Mouse (Mus musculus): ENCODE measurements around the gene Efna1. TPM values are rescaled to one million over a fixed set of nuclear protein-coding genes. Genes with fewer than 3 reads are reported as not detected.

Efna1 gene
- total and polyA plus RNA-seq, 3 experiments: 0.05 TPM; not detected in 2

DNA sequence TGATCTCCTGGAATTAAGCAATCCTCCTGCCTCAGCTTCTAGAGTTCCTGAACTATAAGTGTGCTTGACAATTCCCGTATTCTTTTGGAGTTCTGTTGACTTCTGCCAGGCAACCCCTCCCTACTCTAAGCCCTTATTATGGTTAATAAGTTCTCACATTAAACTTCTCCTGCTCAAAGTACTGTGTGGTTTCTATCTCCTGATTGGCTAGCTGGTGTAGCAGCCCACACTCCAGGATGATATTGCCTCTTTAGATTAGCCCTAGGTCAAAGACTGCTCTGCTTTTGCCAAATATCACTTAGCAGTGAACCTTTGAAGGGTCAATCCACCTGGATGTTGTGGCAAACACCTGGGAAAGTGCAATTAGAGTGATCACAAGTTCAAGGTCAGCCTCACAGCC is 19.1 kb upstream of the Efna1 start:
- no peak for TF ChIP-seq TAL1 (conservative IDR thresholded peaks at IDR 0.05; ENCODE audit: low read depth, low read length)
- no peak for TF ChIP-seq CTCF (IDR thresholded peaks at IDR 0.05; ENCODE audit: low read depth, low read length)
- no peak for TF ChIP-seq GATA1 (IDR thresholded peaks at IDR 0.05; ENCODE audit: borderline replicate concordance, low read length)
- TF ChIP-seq POLR2AphosphoS5 (IDR thresholded peaks at IDR 0.05; ENCODE audit: insufficient replicate concordance, low read depth, low read length): no peak
- Histone ChIP-seq H3K4me1 (ENCODE audit: insufficient read depth, low read depth, low read length) (no peaks in the 10 kb centered on the region), H3K36me3 (replicated peaks) (no peaks in the 10 kb centered on the region), H3K27me3 (ENCODE audit: insufficient read depth, low read length) (peaks cover 41% of the 10 kb centered on the region), H3K4me3 (ENCODE audit: low read depth, low read length) (no peak overlapping the region), H3K9me3 (replicated peaks) (no peaks in the 10 kb centered on the region)
- DNase-seq (ENCODE audit: low spot score) (no peak), ATAC-seq (ENCODE audit: extremely low read depth, insufficient number of reproducible peaks, low FRiP score, poor library complexity, severe bottlenecking) (no peak)

DNA sequence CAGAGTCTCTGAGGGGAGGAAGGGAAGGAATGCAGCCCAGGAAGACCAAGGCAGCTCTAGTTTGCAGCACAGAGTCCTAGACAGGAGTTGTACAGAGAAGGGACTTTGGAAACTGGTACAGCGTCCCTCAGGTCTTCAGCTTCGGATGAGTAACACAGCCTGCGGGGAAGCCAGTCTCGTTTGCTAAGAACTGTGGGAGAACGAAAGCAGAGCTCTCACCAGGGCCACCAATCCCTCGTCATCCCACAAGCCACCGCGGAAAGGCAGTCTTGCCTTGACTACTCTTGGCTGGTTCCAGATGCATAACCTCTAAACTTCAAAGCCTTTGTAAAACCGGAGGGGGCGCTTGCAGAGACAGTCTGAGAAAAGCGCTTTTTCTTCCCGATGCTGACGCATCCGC is 18.6 kb upstream of the Efna1 start:
- TF ChIP-seq CTCF (IDR thresholded peaks at IDR 0.05; ENCODE audit: low read depth, low read length) (no peak), GATA1 (IDR thresholded peaks at IDR 0.05; ENCODE audit: borderline replicate concordance, low read length) (no peak), GATA2 (IDR thresholded peaks at IDR 0.05; ENCODE audit: borderline replicate concordance, low read depth, low read length) (no peak), POLR2AphosphoS5 (IDR thresholded peaks at IDR 0.05; ENCODE audit: insufficient replicate concordance, low read depth, low read length) (no peak), TAL1 (conservative IDR thresholded peaks at IDR 0.05; ENCODE audit: low read depth, low read length) (no peak)
- H3K4me3 ChIP-seq (ENCODE audit: low read depth, low read length): no peak overlapping the region
- no peaks in the 10 kb centered on the region for H3K9me3 ChIP-seq (replicated peaks)
- peaks cover 38% of the 10 kb centered on the region for H3K27me3 ChIP-seq (ENCODE audit: insufficient read depth, low read length)
- ATAC-seq (ENCODE audit: extremely low read depth, insufficient number of reproducible peaks, low FRiP score, poor library complexity, severe bottlenecking) (no peak), DNase-seq (ENCODE audit: low spot score) (no peak)
- H3K4me1 ChIP-seq (ENCODE audit: insufficient read depth, low read depth, low read length): no peaks in the 10 kb centered on the region
- H3K36me3 ChIP-seq (replicated peaks): no peaks in the 10 kb centered on the region

DNA sequence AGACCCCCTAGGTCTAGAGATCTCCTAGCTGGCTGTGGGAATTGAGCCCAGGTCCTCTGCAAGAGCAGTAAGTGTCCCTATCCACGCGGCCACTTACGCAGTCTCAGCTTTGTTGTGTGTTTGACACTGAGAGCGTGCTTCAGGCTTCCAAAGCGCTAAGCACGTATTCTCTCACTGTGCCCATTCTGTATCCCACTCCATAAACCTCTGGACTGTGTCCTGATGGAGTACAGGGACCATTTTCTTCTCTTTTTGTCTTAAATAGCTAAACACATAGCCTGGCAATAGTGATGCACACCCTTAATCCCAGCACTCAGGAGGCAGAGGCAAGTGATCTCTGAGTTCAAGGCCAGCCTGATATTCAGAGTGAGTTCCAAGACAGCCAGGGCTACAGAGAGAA is 18.0 kb upstream of the Efna1 start:
- Histone ChIP-seq H3K36me3 (replicated peaks) (no peaks in the 10 kb centered on the region), H3K4me1 (ENCODE audit: insufficient read depth, low read depth, low read length) (no peaks in the 10 kb centered on the region), H3K27me3 (ENCODE audit: insufficient read depth, low read length) (peaks cover 39% of the 10 kb centered on the region), H3K4me3 (ENCODE audit: low read depth, low read length) (no peak overlapping the region), H3K9me3 (replicated peaks) (no peaks in the 10 kb centered on the region)
- ATAC-seq (ENCODE audit: extremely low read depth, insufficient number of reproducible peaks, low FRiP score, poor library complexity, severe bottlenecking): no peak
- DNase-seq (ENCODE audit: low spot score): no peak
- TF ChIP-seq GATA2 (IDR thresholded peaks at IDR 0.05; ENCODE audit: borderline replicate concordance, low read depth, low read length): no peak
- TF ChIP-seq GATA1 (IDR thresholded peaks at IDR 0.05; ENCODE audit: borderline replicate concordance, low read length): no peak
- no peak for TF ChIP-seq CTCF (IDR thresholded peaks at IDR 0.05; ENCODE audit: low read depth, low read length)
- TF ChIP-seq POLR2AphosphoS5 (IDR thresholded peaks at IDR 0.05; ENCODE audit: insufficient replicate concordance, low read depth, low read length): no peak
- TF ChIP-seq TAL1 (conservative IDR thresholded peaks at IDR 0.05; ENCODE audit: low read depth, low read length): no peak

DNA sequence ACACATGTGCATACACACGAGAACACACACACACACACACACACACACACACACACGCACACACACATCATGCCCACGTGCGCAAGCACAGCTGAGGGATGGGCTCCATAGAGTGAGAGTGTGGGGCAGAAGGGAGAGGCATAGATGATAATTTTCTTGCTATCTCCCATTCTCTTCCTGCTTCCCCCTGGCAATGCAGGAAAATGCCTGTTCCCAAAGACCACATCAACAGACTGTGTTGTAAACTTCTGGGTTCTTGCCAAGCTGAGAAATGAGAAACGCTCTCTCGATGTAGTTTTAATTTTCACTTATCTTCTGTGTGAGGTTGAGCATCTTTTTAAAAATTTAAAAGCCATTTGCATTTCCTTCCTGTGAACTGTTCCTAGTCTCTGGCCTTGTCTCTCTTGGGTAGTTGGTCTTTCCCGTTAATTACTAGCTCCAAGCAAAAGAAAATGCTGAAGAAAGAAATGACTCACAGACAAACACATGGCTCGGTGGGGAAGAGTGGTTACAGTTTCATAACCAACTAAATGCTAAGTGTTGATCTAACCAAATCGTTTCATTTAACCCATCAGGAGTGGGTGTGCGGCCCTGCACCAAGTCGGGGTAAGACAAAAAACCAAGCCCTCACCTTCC is 15.9 kb upstream of the Efna1 start:
- no peak for ATAC-seq (ENCODE audit: extremely low read depth, insufficient number of reproducible peaks, low FRiP score, poor library complexity, severe bottlenecking)
- H3K4me1 ChIP-seq (ENCODE audit: insufficient read depth, low read depth, low read length): no peaks in the 10 kb centered on the region
- no peaks in the 10 kb centered on the region for H3K36me3 ChIP-seq (replicated peaks)
- H3K27me3 ChIP-seq (ENCODE audit: insufficient read depth, low read length): peaks cover 53% of the 10 kb centered on the region
- TF ChIP-seq GATA2 (IDR thresholded peaks at IDR 0.05; ENCODE audit: borderline replicate concordance, low read depth, low read length) (no peak), GATA1 (IDR thresholded peaks at IDR 0.05; ENCODE audit: borderline replicate concordance, low read length) (no peak), CTCF (IDR thresholded peaks at IDR 0.05; ENCODE audit: low read depth, low read length) (no peak), POLR2AphosphoS5 (IDR thresholded peaks at IDR 0.05; ENCODE audit: insufficient replicate concordance, low read depth, low read length) (no peak), TAL1 (conservative IDR thresholded peaks at IDR 0.05; ENCODE audit: low read depth, low read length) (no peak)
- no peak for DNase-seq (ENCODE audit: low spot score)
- H3K9me3 ChIP-seq (replicated peaks): no peaks in the 10 kb centered on the region
- no peak overlapping the region for H3K4me3 ChIP-seq (ENCODE audit: low read depth, low read length)

DNA sequence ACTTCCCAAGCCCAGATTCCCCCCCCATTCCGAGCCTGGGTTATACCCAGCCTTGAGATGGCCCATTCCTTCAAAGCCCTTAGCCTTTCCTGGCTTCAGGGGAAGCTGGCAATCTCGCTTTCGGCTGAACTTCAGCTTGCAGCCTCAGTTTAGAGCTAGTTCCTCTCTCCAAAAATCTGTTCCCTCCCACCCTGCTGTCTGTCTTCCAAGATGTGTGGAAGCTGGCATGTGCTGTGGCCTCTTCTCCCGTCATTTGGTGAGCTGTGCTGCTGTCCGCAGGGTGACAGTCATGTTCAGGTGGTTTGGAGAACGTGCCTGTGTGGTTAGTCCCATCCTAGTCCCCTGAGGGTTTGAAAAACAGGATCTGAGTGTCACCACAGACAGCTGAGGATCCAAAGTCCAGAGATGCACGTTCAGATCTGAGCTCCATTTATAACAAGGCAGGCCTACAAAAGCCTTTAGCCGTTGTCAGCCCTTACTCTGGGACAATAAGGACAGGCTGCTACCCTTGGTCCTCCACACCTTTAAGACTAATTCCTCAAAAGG is 14.8 kb upstream of the Efna1 start:
- H3K9me3 ChIP-seq (replicated peaks): no peaks in the 10 kb centered on the region
- peaks cover 57% of the 10 kb centered on the region for H3K27me3 ChIP-seq (ENCODE audit: insufficient read depth, low read length)
- no peak for TF ChIP-seq POLR2AphosphoS5 (IDR thresholded peaks at IDR 0.05; ENCODE audit: insufficient replicate concordance, low read depth, low read length)
- TF ChIP-seq CTCF (IDR thresholded peaks at IDR 0.05; ENCODE audit: low read depth, low read length): no peak
- no peak for TF ChIP-seq GATA1 (IDR thresholded peaks at IDR 0.05; ENCODE audit: borderline replicate concordance, low read length)
- TF ChIP-seq GATA2 (IDR thresholded peaks at IDR 0.05; ENCODE audit: borderline replicate concordance, low read depth, low read length): no peak
- no peak for TF ChIP-seq TAL1 (conservative IDR thresholded peaks at IDR 0.05; ENCODE audit: low read depth, low read length)
- no peak overlapping the region for H3K4me3 ChIP-seq (ENCODE audit: low read depth, low read length)
- H3K36me3 ChIP-seq (replicated peaks): no peaks in the 10 kb centered on the region
- DNase-seq (ENCODE audit: low spot score): no peak
- no peak for ATAC-seq (ENCODE audit: extremely low read depth, insufficient number of reproducible peaks, low FRiP score, poor library complexity, severe bottlenecking)
- no peaks in the 10 kb centered on the region for H3K4me1 ChIP-seq (ENCODE audit: insufficient read depth, low read depth, low read length)

DNA sequence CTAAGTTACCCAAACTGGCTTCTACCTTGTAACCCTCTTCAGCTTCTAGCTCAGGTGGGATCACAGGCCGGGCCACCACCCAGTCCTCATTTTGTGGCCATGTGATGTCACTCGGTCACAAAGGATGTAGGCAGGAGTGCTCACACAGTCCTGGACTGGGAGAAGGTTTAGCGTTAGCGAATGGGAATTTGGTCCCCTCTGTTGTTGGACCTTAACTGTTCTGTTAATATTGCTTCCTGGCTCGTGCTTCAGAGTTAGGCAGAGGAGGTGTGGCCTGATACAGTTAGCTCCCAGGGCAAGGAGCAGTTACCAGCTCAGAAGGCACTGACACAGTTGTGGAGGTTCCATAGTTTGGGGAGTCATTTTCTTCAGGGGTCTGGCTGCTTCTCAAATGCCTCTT is 13.3 kb upstream of the Efna1 start:
- Histone ChIP-seq H3K9me3 (replicated peaks) (no peaks in the 10 kb centered on the region), H3K4me3 (ENCODE audit: low read depth, low read length) (no peak overlapping the region), H3K27me3 (ENCODE audit: insufficient read depth, low read length) (peaks cover 52% of the 10 kb centered on the region), H3K36me3 (replicated peaks) (no peaks in the 10 kb centered on the region), H3K4me1 (ENCODE audit: insufficient read depth, low read depth, low read length) (no peaks in the 10 kb centered on the region)
- ATAC-seq (ENCODE audit: extremely low read depth, insufficient number of reproducible peaks, low FRiP score, poor library complexity, severe bottlenecking) (no peak), DNase-seq (ENCODE audit: low spot score) (no peak)
- TF ChIP-seq CTCF (IDR thresholded peaks at IDR 0.05; ENCODE audit: low read depth, low read length) (no peak), GATA1 (IDR thresholded peaks at IDR 0.05; ENCODE audit: borderline replicate concordance, low read length) (no peak), GATA2 (IDR thresholded peaks at IDR 0.05; ENCODE audit: borderline replicate concordance, low read depth, low read length) (no peak), POLR2AphosphoS5 (IDR thresholded peaks at IDR 0.05; ENCODE audit: insufficient replicate concordance, low read depth, low read length) (no peak), TAL1 (conservative IDR thresholded peaks at IDR 0.05; ENCODE audit: low read depth, low read length) (no peak)
